Mouse (Mus musculus): ENCODE data around the gene Ube2v1. TPM values are rescaled to one million over a fixed set of nuclear protein-coding genes. Genes with fewer than 3 reads are reported as not detected.

Gene Ube2v1
- polyA plus RNA-seq, 1 experiment: 314 TPM

GRCm38 (mm10) chr2:167611287-167611686, 20.6 kb downstream of the Ube2v1 start:
- Histone ChIP-seq H3K9me3 (peaks cover 16% of the 10 kb centered on the region), H3K36me3 (replicated peaks; ENCODE audit: low read length) (peaks cover 87% of the 10 kb centered on the region)
- TF ChIP-seq FLI1 (IDR thresholded peaks at IDR 0.05; ENCODE audit: low read length) (no peak), GATA1 (IDR thresholded peaks at IDR 0.05; ENCODE audit: borderline replicate concordance, low read length) (no peak)

GRCm38 (mm10) chr2:167606745-167607123, 25.2 kb downstream of the Ube2v1 start:
- peaks cover 46% of the 10 kb centered on the region for H3K36me3 ChIP-seq (replicated peaks; ENCODE audit: low read length)
- peaks cover 29% of the 10 kb centered on the region for H3K4me1 ChIP-seq
- H3K4me3 ChIP-seq (replicated peaks): no peak overlapping the region
- H3K9me3 ChIP-seq: no peaks in the 10 kb centered on the region
- H3K27me3 ChIP-seq (replicated peaks): peaks cover 32% of the 10 kb centered on the region
- no peak for TF ChIP-seq GATA1 (IDR thresholded peaks at IDR 0.05; ENCODE audit: borderline replicate concordance, low read length)
- TF ChIP-seq FLI1 (IDR thresholded peaks at IDR 0.05; ENCODE audit: low read length): no peak

More at GRCm38 (mm10) chr2:167611287-167611686, 20.6 kb downstream of the Ube2v1 start:
- Histone ChIP-seq H3K4me1 (peaks cover 44% of the 10 kb centered on the region), H3K27me3 (replicated peaks) (no peaks in the 10 kb centered on the region), H3K4me3 (replicated peaks) (no peak overlapping the region)

GRCm38 (mm10) chr2:167605817-167606744, 25.8 kb downstream of the Ube2v1 start:
- no peak overlapping the region for H3K4me3 ChIP-seq (replicated peaks)
- peaks cover 39% of the 10 kb centered on the region for H3K36me3 ChIP-seq (replicated peaks; ENCODE audit: low read length)
- peaks cover 23% of the 10 kb centered on the region for H3K4me1 ChIP-seq
- H3K27me3 ChIP-seq (replicated peaks): peaks cover 37% of the 10 kb centered on the region
- TF ChIP-seq GATA1 (IDR thresholded peaks at IDR 0.05; ENCODE audit: borderline replicate concordance, low read length) (no peak), FLI1 (IDR thresholded peaks at IDR 0.05; ENCODE audit: low read length) (no peak)
- H3K9me3 ChIP-seq: no peaks in the 10 kb centered on the region

GRCm38 (mm10) chr2:167605178-167605794, 26.6 kb downstream of the Ube2v1 start:
- H3K36me3 ChIP-seq (replicated peaks; ENCODE audit: low read length): peaks cover 31% of the 10 kb centered on the region
- H3K27me3 ChIP-seq (replicated peaks): peaks cover 45% of the 10 kb centered on the region
- peaks cover 18% of the 10 kb centered on the region for H3K4me1 ChIP-seq
- no peaks in the 10 kb centered on the region for H3K9me3 ChIP-seq
- no peak for TF ChIP-seq GATA1 (IDR thresholded peaks at IDR 0.05; ENCODE audit: borderline replicate concordance, low read length)
- no peak for TF ChIP-seq FLI1 (IDR thresholded peaks at IDR 0.05; ENCODE audit: low read length)
- H3K4me3 ChIP-seq (replicated peaks): no peak overlapping the region

- peaks cover 18% of the 10 kb centered on the region for H3K36me3 ChIP-seq (replicated peaks; ENCODE audit: low read length)
- peaks cover 63% of the 10 kb centered on the region for H3K27me3 ChIP-seq (replicated peaks)
- TF ChIP-seq FLI1 (IDR thresholded peaks at IDR 0.05; ENCODE audit: low read length) (no peak), GATA1 (IDR thresholded peaks at IDR 0.05; ENCODE audit: borderline replicate concordance, low read length) (no peak)
- no peaks in the 10 kb centered on the region for H3K9me3 ChIP-seq
- no peak overlapping the region for H3K4me3 ChIP-seq (replicated peaks)
- peaks cover 25% of the 10 kb centered on the region for H3K4me1 ChIP-seq
These were observed 28.9 kb downstream of the Ube2v1 start for GRCm38 (mm10) chr2:167602978-167603377.

GRCm38 (mm10) chr2:167602364-167602763, 29.5 kb downstream of the Ube2v1 start:
- peaks cover 65% of the 10 kb centered on the region for H3K27me3 ChIP-seq (replicated peaks)

GRCm38 (mm10) chr2:167600481-167600995, 31.4 kb downstream of the Ube2v1 start:
- peaks cover 21% of the 10 kb centered on the region for H3K4me1 ChIP-seq
- peaks cover 79% of the 10 kb centered on the region for H3K27me3 ChIP-seq (replicated peaks)
- no peaks in the 10 kb centered on the region for H3K36me3 ChIP-seq (replicated peaks; ENCODE audit: low read length)
- H3K4me3 ChIP-seq (replicated peaks): no peak overlapping the region
- TF ChIP-seq GATA1 (IDR thresholded peaks at IDR 0.05; ENCODE audit: borderline replicate concordance, low read length) (no peak), FLI1 (IDR thresholded peaks at IDR 0.05; ENCODE audit: low read length) (no peak)
- H3K9me3 ChIP-seq: no peaks in the 10 kb centered on the region

More at GRCm38 (mm10) chr2:167602364-167602763, 29.5 kb downstream of the Ube2v1 start:
- Histone ChIP-seq H3K4me3 (replicated peaks) (no peak overlapping the region), H3K9me3 (no peaks in the 10 kb centered on the region), H3K36me3 (replicated peaks; ENCODE audit: low read length) (peaks cover 14% of the 10 kb centered on the region), H3K4me1 (peaks cover 24% of the 10 kb centered on the region)
- TF ChIP-seq FLI1 (IDR thresholded peaks at IDR 0.05; ENCODE audit: low read length) (no peak), GATA1 (IDR thresholded peaks at IDR 0.05; ENCODE audit: borderline replicate concordance, low read length) (no peak)

- H3K36me3 ChIP-seq (replicated peaks; ENCODE audit: low read length): no peaks in the 10 kb centered on the region
- no peak overlapping the region for H3K4me3 ChIP-seq (replicated peaks)
- no peak for TF ChIP-seq GATA1 (IDR thresholded peaks at IDR 0.05; ENCODE audit: borderline replicate concordance, low read length)
- TF ChIP-seq FLI1 (IDR thresholded peaks at IDR 0.05; ENCODE audit: low read length): no peak
- peaks cover 15% of the 10 kb centered on the region for H3K4me1 ChIP-seq
- H3K27me3 ChIP-seq (replicated peaks): peaks cover 82% of the 10 kb centered on the region
- H3K9me3 ChIP-seq: no peaks in the 10 kb centered on the region
These were observed 32.0 kb downstream of the Ube2v1 start for GRCm38 (mm10) chr2:167599917-167600316.

- H3K4me1 ChIP-seq: peaks cover 21% of the 10 kb centered on the region
- TF ChIP-seq GATA1 (IDR thresholded peaks at IDR 0.05; ENCODE audit: borderline replicate concordance, low read length) (no peak), FLI1 (IDR thresholded peaks at IDR 0.05; ENCODE audit: low read length) (no peak)
These were observed 32.7 kb downstream of the Ube2v1 start for GRCm38 (mm10) chr2:167599195-167599594.

More at GRCm38 (mm10) chr2:167599195-167599594, 32.7 kb downstream of the Ube2v1 start:
- peaks cover 81% of the 10 kb centered on the region for H3K27me3 ChIP-seq (replicated peaks)
- H3K36me3 ChIP-seq (replicated peaks; ENCODE audit: low read length): no peaks in the 10 kb centered on the region
- H3K4me3 ChIP-seq (replicated peaks): no peak overlapping the region
- H3K9me3 ChIP-seq: no peaks in the 10 kb centered on the region

All from megakaryocyte, embryonic 14.5 days (primary cell).